Mouse (Mus musculus): ENCODE measurements at regions not wholly inside any gene's neighbourhood (a gene's known extent, or its start where the extent isn't known, plus 50 kb on each side); places are given as distances from the start of the nearest gene placed in this dataset.

- Histone ChIP-seq H3K36me3 (ENCODE audit: insufficient read depth) (no peaks in the 10 kb centered on the region), H3K27me3 (ENCODE audit: insufficient read depth, low read length) (no peaks in the 10 kb centered on the region), H3K9ac (no peak overlapping the region), H3K4me3 (ENCODE audit: low read depth, low read length) (no peak overlapping the region), H3K9me3 (ENCODE audit: low read depth, low read length) (no peaks in the 10 kb centered on the region), H3K4me2 (no peak overlapping the region), H3K4me1 (ENCODE audit: insufficient read depth) (peaks cover 14% of the 10 kb centered on the region), H3K27ac (ENCODE audit: low read depth) (no peak overlapping the region)
- 81% methylated on average over 7 of the region's 7 CpGs for WGBS
- ATAC-seq (ENCODE audit: insufficient read depth) (no peak), DNase-seq (no peak)
- TF ChIP-seq CTCF (IDR thresholded peaks at IDR 0.05; ENCODE audit: low read depth), result no peak
Measured at GRCm38 (mm10) chr17:47983286-47983685, 54.8 kb downstream of the 1700122O11Rik start.

GRCm38 (mm10) chr17:47981556-47982027 is 56.5 kb downstream of the 1700122O11Rik start:
- H3K27me3 ChIP-seq (ENCODE audit: insufficient read depth, low read length), result no peaks in the 10 kb centered on the region
- H3K27ac ChIP-seq (ENCODE audit: low read depth), result no peak overlapping the region
- no peaks in the 10 kb centered on the region for H3K36me3 ChIP-seq (ENCODE audit: insufficient read depth)
- no peak overlapping the region for H3K9ac ChIP-seq
- no peak overlapping the region for H3K4me2 ChIP-seq
- H3K4me1 ChIP-seq (ENCODE audit: insufficient read depth), result peaks cover 16% of the 10 kb centered on the region
- 12% methylated on average over 7 of the region's 7 CpGs for WGBS
- no peak for TF ChIP-seq CTCF (IDR thresholded peaks at IDR 0.05; ENCODE audit: low read depth)
- ATAC-seq (ENCODE audit: insufficient read depth) (peak; percentile 33; the same call in 1 of the 2 replicates), DNase-seq (peak; percentile 5)
- H3K4me3 ChIP-seq (ENCODE audit: low read depth, low read length), result no peak overlapping the region
- H3K9me3 ChIP-seq (ENCODE audit: low read depth, low read length), result no peaks in the 10 kb centered on the region

GRCm38 (mm10) chr17:47979266-47979665 is 54.8 kb upstream of the Foxp4 start:
- no peaks in the 10 kb centered on the region for H3K9me3 ChIP-seq (ENCODE audit: low read depth, low read length)
- no peak overlapping the region for H3K27ac ChIP-seq (ENCODE audit: low read depth)
- no peak overlapping the region for H3K9ac ChIP-seq
- no peaks in the 10 kb centered on the region for H3K36me3 ChIP-seq (ENCODE audit: insufficient read depth)
- H3K4me1 ChIP-seq (ENCODE audit: insufficient read depth), result peaks cover 34% of the 10 kb centered on the region
- no peak overlapping the region for H3K4me2 ChIP-seq
- peak; percentile 48 for DNase-seq
- TF ChIP-seq CTCF (IDR thresholded peaks at IDR 0.05; ENCODE audit: low read depth), result no peak
- H3K27me3 ChIP-seq (ENCODE audit: insufficient read depth, low read length), result no peaks in the 10 kb centered on the region
- WGBS, result 20% methylated on average over 4 of the region's 4 CpGs
- ATAC-seq (ENCODE audit: insufficient read depth), result no peak
- no peak overlapping the region for H3K4me3 ChIP-seq (ENCODE audit: low read depth, low read length)

- H3K36me3 ChIP-seq (ENCODE audit: insufficient read depth), result no peaks in the 10 kb centered on the region
- peaks cover 41% of the 10 kb centered on the region for H3K4me1 ChIP-seq (ENCODE audit: insufficient read depth)
- ATAC-seq (ENCODE audit: insufficient read depth) (no peak), DNase-seq (peak; percentile 51)
- H3K9me3 ChIP-seq (ENCODE audit: low read depth, low read length), result no peaks in the 10 kb centered on the region
- H3K4me2 ChIP-seq, result no peak overlapping the region
- WGBS, result 17% methylated on average over 9 of the region's 9 CpGs
- 0 out of 2 replicates have a peak overlapping the region, but pooled peaks have one; percentile 24 for H3K27ac ChIP-seq (ENCODE audit: low read depth)
- no peak overlapping the region for H3K9ac ChIP-seq
- H3K4me3 ChIP-seq (ENCODE audit: low read depth, low read length), result no peak overlapping the region
- TF ChIP-seq CTCF (IDR thresholded peaks at IDR 0.05; ENCODE audit: low read depth), result no peak
- H3K27me3 ChIP-seq (ENCODE audit: insufficient read depth, low read length), result no peaks in the 10 kb centered on the region
Measured at GRCm38 (mm10) chr17:47978404-47979030, 54.1 kb upstream of the Foxp4 start.

- H3K9me3 ChIP-seq (ENCODE audit: low read depth, low read length), result no peaks in the 10 kb centered on the region
- H3K27ac ChIP-seq (ENCODE audit: low read depth), result no peak overlapping the region
- H3K4me3 ChIP-seq (ENCODE audit: low read depth, low read length), result no peak overlapping the region
- peaks cover 46% of the 10 kb centered on the region for H3K4me1 ChIP-seq (ENCODE audit: insufficient read depth)
- no peak for ATAC-seq (ENCODE audit: insufficient read depth)
- no peak overlapping the region for H3K9ac ChIP-seq
- no peaks in the 10 kb centered on the region for H3K27me3 ChIP-seq (ENCODE audit: insufficient read depth, low read length)
- H3K4me2 ChIP-seq, result no peak overlapping the region
- WGBS, result 36% methylated on average over 2 of the region's 2 CpGs
- no peak for TF ChIP-seq CTCF (IDR thresholded peaks at IDR 0.05; ENCODE audit: low read depth)
- peak; percentile 62 for DNase-seq
- H3K36me3 ChIP-seq (ENCODE audit: insufficient read depth), result no peaks in the 10 kb centered on the region
Measured at GRCm38 (mm10) chr17:47978001-47978400, 53.6 kb upstream of the Foxp4 start.

GRCm38 (mm10) chr17:47976999-47977357 is 52.5 kb upstream of the Foxp4 start:
- no peaks in the 10 kb centered on the region for H3K9me3 ChIP-seq (ENCODE audit: low read depth, low read length)
- H3K27me3 ChIP-seq (ENCODE audit: insufficient read depth, low read length), result no peaks in the 10 kb centered on the region
- ATAC-seq (ENCODE audit: insufficient read depth) (no peak), DNase-seq (no peak)
- H3K9ac ChIP-seq, result no peak overlapping the region
- H3K36me3 ChIP-seq (ENCODE audit: insufficient read depth), result no peaks in the 10 kb centered on the region
- H3K4me1 ChIP-seq (ENCODE audit: insufficient read depth), result peaks cover 47% of the 10 kb centered on the region
- WGBS, result 91% methylated on average over 7 of the region's 7 CpGs
- TF ChIP-seq CTCF (IDR thresholded peaks at IDR 0.05; ENCODE audit: low read depth), result peak; percentile 38
- no peak overlapping the region for H3K4me2 ChIP-seq
- no peak overlapping the region for H3K4me3 ChIP-seq (ENCODE audit: low read depth, low read length)
- H3K27ac ChIP-seq (ENCODE audit: low read depth), result peak overlapping the region; percentile 94; the same call in 1 of the 2 replicates

- Histone ChIP-seq H3K27me3 (ENCODE audit: insufficient read depth, low read length) (no peaks in the 10 kb centered on the region), H3K36me3 (ENCODE audit: insufficient read depth) (no peaks in the 10 kb centered on the region), H3K9me3 (ENCODE audit: low read depth, low read length) (no peaks in the 10 kb centered on the region), H3K4me1 (ENCODE audit: insufficient read depth) (peaks cover 47% of the 10 kb centered on the region), H3K4me3 (ENCODE audit: low read depth, low read length) (peak overlapping the region; percentile 31), H3K27ac (ENCODE audit: low read depth) (peak overlapping the region; percentile 94), H3K9ac (peak overlapping the region; percentile 34), H3K4me2 (peak overlapping the region; percentile 69)
- no peak for TF ChIP-seq CTCF (IDR thresholded peaks at IDR 0.05; ENCODE audit: low read depth)
- ATAC-seq (ENCODE audit: insufficient read depth) (no peak), DNase-seq (peak; percentile 47)
- 11% methylated on average over 27 of the region's 27 CpGs for WGBS
Measured at GRCm38 (mm10) chr17:47976061-47976998, 51.9 kb upstream of the Foxp4 start.

Data from lung, embryonic 14.5 days (tissue).